Mouse (Mus musculus) T-helper 2 cell (primary cell): ENCODE data around the gene Gpx6.

Source experiments
- in situ Hi-C: fragments of 300-600 bp; cut with MboI, MseI; formaldehyde crosslinking; loops from one replicate; pipeline ENCODE4 v1.15.1; 2025; ENCODE audit warnings: high pct_unique_total_duplicates

Gpx6 gene

GRCm38 (mm10) chr13:21322509-21323375 lies 10.8 kb downstream of the Gpx6 start:
- in situ Hi-C loops: loop anchor here (5.0 to 25.0 kb wide), 2 partner anchors 40 to 990 kb away; partner anchors contain the start of gene Vmn1r197

- in situ Hi-C loops: loop anchor here (5.0 to 25.0 kb wide), 2 partner anchors 41 to 989 kb away; partner anchors contain the start of gene Vmn1r197
These were observed 11.5 kb downstream of the Gpx6 start for GRCm38 (mm10) chr13:21323405-21323804.

- in situ Hi-C loops: no loop called here
These were observed 14.3 kb downstream of the Gpx6 start for GRCm38 (mm10) chr13:21326191-21326590.

- in situ Hi-C loops: no loop called here
These were observed 14.8 kb downstream of the Gpx6 start for GRCm38 (mm10) chr13:21326657-21327211.

GRCm38 (mm10) chr13:21327424-21327823 lies 15.5 kb downstream of the Gpx6 start:
- in situ Hi-C loops: no loop called here

- in situ Hi-C loops: no loop called here
These were observed 34.7 kb downstream of the Gpx6 start, which contains the start of gene Olfr1367 for GRCm38 (mm10) chr13:21346610-21347009. Olfr1367 (plus strand) TSS chr13:21346910.

GRCm38 (mm10) chr13:21350593-21350992 lies 38.7 kb downstream of the Gpx6 start:
- in situ Hi-C loops: no loop called here

GRCm38 (mm10) chr13:21362621-21363248 lies 50.8 kb downstream of the Gpx6 start, which contains the start of gene Zscan12:
Zscan12 (plus strand) TSS chr13:21362820.
- in situ Hi-C loops: loop anchor here (10.0 kb wide), 1 partner anchor 82 kb away; the partner anchor contains the start of gene Pgbd1

GRCm38 (mm10) chr13:21363719-21364118 lies 51.8 kb downstream of the Gpx6 start:
- in situ Hi-C loops: loop anchor here (10.0 kb wide), 1 partner anchor 81 kb away; the partner anchor contains the start of gene Pgbd1

GRCm38 (mm10) chr13:21366635-21367034 lies 54.7 kb downstream of the Gpx6 start:
- in situ Hi-C loops: loop anchor here (10.0 kb wide), 1 partner anchor 78 kb away; the partner anchor contains the start of gene Pgbd1
